Mouse (Mus musculus): ENCODE data around the gene Pcyt1a. TPM values are rescaled to one million over a fixed set of nuclear protein-coding genes. Genes with fewer than 3 reads are reported as not detected.

Gene Pcyt1a
- polyA plus RNA-seq (2012; ENCODE audit: insufficient read depth, low replicate concordance) = 14.2 and 47.1 TPM in 2 replicates

- Histone ChIP-seq H3K36me3 (replicated peaks; ENCODE audit: low read length) (peaks cover 28% of the 10 kb centered on the region), H3K4me1 (peaks cover 55% of the 10 kb centered on the region), H3K9me3 (no peaks in the 10 kb centered on the region), H3K4me3 (replicated peaks) (peak within 1 kb of the TSS; percentile 99), H3K27me3 (replicated peaks) (no peaks in the 10 kb centered on the region)
- TF ChIP-seq GATA1 (IDR thresholded peaks at IDR 0.05; ENCODE audit: borderline replicate concordance, low read length) (no peak), FLI1 (IDR thresholded peaks at IDR 0.05; ENCODE audit: low read length) (peak; percentile 89; the same call in 1 of the 2 replicates)
Observed at GRCm38 (mm10) chr16:32430474-32431046, at the start of gene Pcyt1a. Gene Pcyt1a, plus strand, starts transcription at chr16:32430921.

GRCm38 (mm10) chr16:32382901-32383300 is 47.8 kb upstream of the Pcyt1a start:
- Histone ChIP-seq H3K36me3 (replicated peaks; ENCODE audit: low read length) (peaks cover 91% of the 10 kb centered on the region), H3K9me3 (no peaks in the 10 kb centered on the region), H3K4me1 (peaks cover 16% of the 10 kb centered on the region; the same call in 1 of the 2 replicates), H3K4me3 (replicated peaks) (no peak overlapping the region), H3K27me3 (replicated peaks) (no peaks in the 10 kb centered on the region)
- no peak for TF ChIP-seq GATA1 (IDR thresholded peaks at IDR 0.05; ENCODE audit: borderline replicate concordance, low read length)
- no peak for TF ChIP-seq FLI1 (IDR thresholded peaks at IDR 0.05; ENCODE audit: low read length)

- Histone ChIP-seq H3K4me1 (peaks cover 4% of the 10 kb centered on the region; the same call in 1 of the 2 replicates), H3K27me3 (replicated peaks) (no peaks in the 10 kb centered on the region), H3K4me3 (replicated peaks) (no peak overlapping the region), H3K36me3 (replicated peaks; ENCODE audit: low read length) (peaks cover 85% of the 10 kb centered on the region), H3K9me3 (no peaks in the 10 kb centered on the region)
- no peak for TF ChIP-seq FLI1 (IDR thresholded peaks at IDR 0.05; ENCODE audit: low read length)
- no peak for TF ChIP-seq GATA1 (IDR thresholded peaks at IDR 0.05; ENCODE audit: borderline replicate concordance, low read length)
Observed at GRCm38 (mm10) chr16:32384885-32385284, 45.8 kb upstream of the Pcyt1a start.

GRCm38 (mm10) chr16:32386826-32387225 is 43.9 kb upstream of the Pcyt1a start:
- no peak for TF ChIP-seq FLI1 (IDR thresholded peaks at IDR 0.05; ENCODE audit: low read length)
- no peak for TF ChIP-seq GATA1 (IDR thresholded peaks at IDR 0.05; ENCODE audit: borderline replicate concordance, low read length)
- Histone ChIP-seq H3K9me3 (no peaks in the 10 kb centered on the region), H3K27me3 (replicated peaks) (no peaks in the 10 kb centered on the region), H3K36me3 (replicated peaks; ENCODE audit: low read length) (peaks cover 83% of the 10 kb centered on the region), H3K4me3 (replicated peaks) (no peak overlapping the region), H3K4me1 (peaks cover 12% of the 10 kb centered on the region)

- no peaks in the 10 kb centered on the region for H3K27me3 ChIP-seq (replicated peaks)
- peaks cover 75% of the 10 kb centered on the region for H3K36me3 ChIP-seq (replicated peaks; ENCODE audit: low read length)
- H3K9me3 ChIP-seq = no peaks in the 10 kb centered on the region
- peaks cover 12% of the 10 kb centered on the region for H3K4me1 ChIP-seq
- TF ChIP-seq GATA1 (IDR thresholded peaks at IDR 0.05; ENCODE audit: borderline replicate concordance, low read length) (no peak), FLI1 (IDR thresholded peaks at IDR 0.05; ENCODE audit: low read length) (no peak)
- H3K4me3 ChIP-seq (replicated peaks) = no peak overlapping the region
Observed at GRCm38 (mm10) chr16:32389049-32389448, 41.7 kb upstream of the Pcyt1a start.

GRCm38 (mm10) chr16:32389841-32390240 is 40.9 kb upstream of the Pcyt1a start:
- Histone ChIP-seq H3K4me1 (peaks cover 12% of the 10 kb centered on the region), H3K36me3 (replicated peaks; ENCODE audit: low read length) (peaks cover 67% of the 10 kb centered on the region), H3K4me3 (replicated peaks) (no peak overlapping the region), H3K9me3 (no peaks in the 10 kb centered on the region), H3K27me3 (replicated peaks) (no peaks in the 10 kb centered on the region)
- TF ChIP-seq GATA1 (IDR thresholded peaks at IDR 0.05; ENCODE audit: borderline replicate concordance, low read length) (no peak), FLI1 (IDR thresholded peaks at IDR 0.05; ENCODE audit: low read length) (no peak)

- H3K4me1 ChIP-seq = peaks cover 21% of the 10 kb centered on the region
- H3K27me3 ChIP-seq (replicated peaks) = no peaks in the 10 kb centered on the region
- no peak for TF ChIP-seq GATA1 (IDR thresholded peaks at IDR 0.05; ENCODE audit: borderline replicate concordance, low read length)
- TF ChIP-seq FLI1 (IDR thresholded peaks at IDR 0.05; ENCODE audit: low read length) = no peak
- H3K4me3 ChIP-seq (replicated peaks) = no peak overlapping the region
- H3K36me3 ChIP-seq (replicated peaks; ENCODE audit: low read length) = peaks cover 57% of the 10 kb centered on the region
- H3K9me3 ChIP-seq = no peaks in the 10 kb centered on the region
Observed at GRCm38 (mm10) chr16:32390882-32391281, 39.8 kb upstream of the Pcyt1a start.

GRCm38 (mm10) chr16:32395679-32396540 is 34.8 kb upstream of the Pcyt1a start:
- H3K4me1 ChIP-seq = peaks cover 41% of the 10 kb centered on the region
- TF ChIP-seq FLI1 (IDR thresholded peaks at IDR 0.05; ENCODE audit: low read length) = no peak
- TF ChIP-seq GATA1 (IDR thresholded peaks at IDR 0.05; ENCODE audit: borderline replicate concordance, low read length) = no peak
- peak overlapping the region; percentile 42 for H3K4me3 ChIP-seq (replicated peaks)
- H3K36me3 ChIP-seq (replicated peaks; ENCODE audit: low read length) = peaks cover 25% of the 10 kb centered on the region
- no peaks in the 10 kb centered on the region for H3K27me3 ChIP-seq (replicated peaks)
- no peaks in the 10 kb centered on the region for H3K9me3 ChIP-seq

GRCm38 (mm10) chr16:32396541-32396835 is 34.2 kb upstream of the Pcyt1a start:
- H3K4me1 ChIP-seq = peaks cover 44% of the 10 kb centered on the region
- TF ChIP-seq FLI1 (IDR thresholded peaks at IDR 0.05; ENCODE audit: low read length) = no peak
- TF ChIP-seq GATA1 (IDR thresholded peaks at IDR 0.05; ENCODE audit: borderline replicate concordance, low read length) = no peak
- H3K4me3 ChIP-seq (replicated peaks) = no peak overlapping the region
- H3K27me3 ChIP-seq (replicated peaks) = no peaks in the 10 kb centered on the region
- H3K36me3 ChIP-seq (replicated peaks; ENCODE audit: low read length) = peaks cover 25% of the 10 kb centered on the region
- H3K9me3 ChIP-seq = no peaks in the 10 kb centered on the region

GRCm38 (mm10) chr16:32398206-32398605 is 32.5 kb upstream of the Pcyt1a start:
- no peak for TF ChIP-seq GATA1 (IDR thresholded peaks at IDR 0.05; ENCODE audit: borderline replicate concordance, low read length)
- TF ChIP-seq FLI1 (IDR thresholded peaks at IDR 0.05; ENCODE audit: low read length) = no peak
- Histone ChIP-seq H3K9me3 (no peaks in the 10 kb centered on the region), H3K36me3 (replicated peaks; ENCODE audit: low read length) (peaks cover 11% of the 10 kb centered on the region), H3K27me3 (replicated peaks) (no peaks in the 10 kb centered on the region), H3K4me1 (peaks cover 61% of the 10 kb centered on the region), H3K4me3 (replicated peaks) (no peak overlapping the region)
